Mouse (Mus musculus): Measurements from ENCODE around the gene Cyp2d11.
"Not testable (repeated sequence)": the region's sequence is repeated elsewhere in the genome, so short reads cannot be mapped to it uniquely, and the experiment has no call there.

The Cyp2d11 gene

DNA sequence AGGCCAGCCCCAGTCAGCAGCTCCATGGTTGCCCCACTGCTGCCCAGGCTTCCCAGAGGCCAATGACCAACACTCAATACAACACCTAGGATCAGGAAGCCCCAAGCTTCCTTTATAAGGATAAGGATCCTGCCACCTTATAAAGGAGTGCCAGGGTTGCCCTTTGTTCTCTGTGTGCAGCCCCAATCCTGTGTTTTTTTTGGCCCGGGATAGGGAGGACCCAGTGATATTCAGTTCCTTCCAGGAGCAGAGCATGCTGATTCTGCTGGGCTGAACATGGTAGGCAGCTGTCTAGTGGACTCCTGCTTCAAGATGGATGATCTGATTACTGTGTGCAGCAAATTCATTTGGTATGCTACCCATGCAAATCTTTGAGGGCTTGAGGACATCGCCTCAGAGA lies at the start of gene Cyp2d11:
TSS of gene Cyp2d11 (minus strand) at position 101 of the 400 bp plus-strand sequence.
- in situ Hi-C loops (cut with MboI; ENCODE audit: low pct_unique_long_range_greater_than_20kb in 1 of 2, low sequenced_read_pairs in 2 of 2, unreplicated experiment in 1 of 2) = not testable (repeated sequence)

DNA sequence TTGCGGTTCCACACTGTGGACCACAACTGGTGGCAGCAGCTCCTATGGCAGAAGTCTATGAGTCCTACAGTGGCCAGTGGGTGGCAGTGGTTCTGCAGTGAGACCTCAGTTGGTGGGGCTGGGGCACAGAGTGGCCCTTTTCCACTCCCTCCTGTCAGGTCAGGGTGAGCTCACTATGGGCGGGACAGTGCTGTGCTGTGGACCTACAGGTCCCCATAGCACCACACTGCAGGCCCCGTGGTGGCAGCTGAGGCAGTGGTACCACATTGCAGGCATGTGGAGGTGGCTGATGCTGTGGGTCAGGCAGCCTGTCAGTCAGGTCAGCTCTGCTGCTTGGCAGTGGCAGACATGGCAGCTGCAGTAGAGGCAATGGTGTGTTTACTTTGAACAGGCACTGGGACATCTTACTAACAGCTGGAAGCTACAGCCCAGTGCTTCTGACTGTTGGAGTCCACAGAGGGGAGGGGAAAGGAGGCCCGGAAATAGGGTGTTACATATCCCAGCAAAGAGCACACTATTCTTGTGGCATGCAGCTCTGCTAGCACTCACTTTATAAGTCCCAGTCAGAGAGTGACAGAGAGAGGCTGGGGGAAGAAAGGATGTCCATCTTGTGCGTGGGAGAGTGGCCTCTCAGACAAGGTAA lies 44.3 kb upstream of the Cyp2d11 start:
- in situ Hi-C loops (cut with MboI; ENCODE audit: low pct_unique_long_range_greater_than_20kb in 1 of 2, low sequenced_read_pairs in 2 of 2, unreplicated experiment in 1 of 2) = no loop called here

DNA sequence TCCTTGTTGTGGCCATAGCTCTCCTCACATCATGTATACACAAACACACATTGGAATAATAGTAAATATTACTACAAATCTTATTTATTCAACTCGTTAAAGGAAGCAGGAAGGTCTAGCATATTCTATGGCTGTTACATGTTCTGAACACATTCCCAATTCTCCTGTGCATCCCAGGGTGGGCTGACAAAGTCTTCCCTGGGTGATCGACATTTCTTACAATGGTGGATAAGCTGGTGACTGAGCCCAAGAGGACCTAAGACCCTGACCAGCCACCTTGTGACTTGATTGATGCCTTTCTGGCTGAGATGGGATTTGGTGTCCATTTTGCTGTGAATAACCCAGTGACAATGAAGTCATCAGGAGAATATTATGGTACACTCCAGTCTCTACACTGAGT lies 41.8 kb upstream of the Cyp2d11 start:
- in situ Hi-C loops (cut with MboI; ENCODE audit: low pct_unique_long_range_greater_than_20kb in 1 of 2, low sequenced_read_pairs in 2 of 2, unreplicated experiment in 1 of 2) = no loop called here

DNA sequence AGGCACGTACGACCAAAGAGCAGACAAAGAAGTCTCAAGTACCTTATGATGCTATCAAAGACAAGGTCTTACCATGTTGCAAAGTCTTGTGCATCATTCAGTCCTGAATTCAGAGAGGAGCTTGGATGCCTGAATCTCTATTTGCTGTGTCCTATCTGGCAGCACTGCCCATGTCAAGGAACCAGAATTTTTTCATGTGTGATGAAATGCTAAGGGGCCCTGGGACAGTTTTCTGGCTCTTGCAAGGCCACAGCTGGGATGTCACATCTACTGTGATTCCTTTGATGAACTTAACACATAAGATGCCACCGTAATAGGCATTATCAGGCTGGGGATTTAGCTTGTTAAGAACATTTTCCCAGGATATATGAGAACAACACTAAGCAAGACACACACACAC lies 41.2 kb upstream of the Cyp2d11 start:
- in situ Hi-C loops (cut with MboI; ENCODE audit: low pct_unique_long_range_greater_than_20kb in 1 of 2, low sequenced_read_pairs in 2 of 2, unreplicated experiment in 1 of 2) = no loop called here

DNA sequence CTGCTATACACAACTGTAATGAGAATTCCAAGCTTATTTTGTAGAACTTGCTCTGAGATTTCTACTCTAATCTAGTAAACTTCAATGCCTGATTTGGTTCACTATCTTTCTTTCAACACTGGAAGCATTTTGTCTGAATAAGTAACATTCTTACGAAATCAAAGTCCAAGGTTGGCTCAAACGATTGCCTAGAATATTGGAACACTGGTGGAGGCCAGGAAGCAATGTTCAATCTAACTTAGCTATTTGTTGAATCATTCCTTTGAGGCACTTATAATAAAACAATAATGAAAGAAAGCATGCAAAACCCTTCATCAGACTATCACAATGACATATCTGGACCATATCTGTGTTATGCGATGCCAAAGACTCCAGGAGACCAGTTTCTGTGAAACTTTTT lies 40.7 kb upstream of the Cyp2d11 start:
- in situ Hi-C loops (cut with MboI; ENCODE audit: low pct_unique_long_range_greater_than_20kb in 1 of 2, low sequenced_read_pairs in 2 of 2, unreplicated experiment in 1 of 2) = no loop called here

DNA sequence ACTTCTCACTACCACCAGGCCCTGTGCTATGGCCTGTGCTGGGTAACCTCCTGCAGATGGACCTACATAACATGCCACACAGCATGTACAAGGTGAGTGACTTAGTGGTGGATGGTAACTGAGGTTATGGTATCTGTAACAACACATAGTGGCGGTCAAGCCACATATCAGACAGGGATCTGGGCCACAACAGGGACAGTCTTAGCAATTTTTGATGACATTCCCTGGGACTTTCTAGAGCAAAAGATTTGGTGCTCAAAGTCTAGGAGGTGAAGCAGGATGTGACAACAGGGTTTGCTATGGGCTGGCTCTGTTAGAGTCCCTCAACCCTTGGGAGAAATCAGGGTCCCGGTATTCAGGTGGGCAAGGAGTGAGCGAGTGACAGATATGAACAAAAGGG lies 39.8 kb upstream of the Cyp2d11 start:
- in situ Hi-C loops (cut with MboI; ENCODE audit: low pct_unique_long_range_greater_than_20kb in 1 of 2, low sequenced_read_pairs in 2 of 2, unreplicated experiment in 1 of 2) = no loop called here

DNA sequence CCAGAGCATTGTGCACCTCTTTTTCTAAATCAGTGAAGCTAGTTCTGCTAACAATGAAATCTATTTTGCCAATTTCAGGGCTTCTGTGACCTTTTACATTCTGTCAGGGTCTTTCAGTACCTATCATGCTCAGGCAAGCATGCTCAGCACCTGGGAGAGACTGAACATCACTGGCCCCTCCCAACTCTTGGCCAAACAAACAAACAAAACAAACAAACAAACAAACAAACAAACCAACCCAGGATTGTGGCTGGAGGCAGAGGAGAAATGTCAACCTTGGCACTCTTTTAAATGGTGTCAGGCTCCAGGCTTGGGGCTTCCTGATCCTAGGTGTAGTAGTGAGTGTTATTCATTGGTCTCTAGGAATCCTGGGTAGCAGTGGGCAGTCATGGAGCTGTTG lies 39.3 kb upstream of the Cyp2d11 start, which contains the start of gene Cyp2d9:
TSS of gene Cyp2d9 (plus strand) at position 301 of the 400 bp plus-strand sequence.
- in situ Hi-C loops (cut with MboI; ENCODE audit: low pct_unique_long_range_greater_than_20kb in 1 of 2, low sequenced_read_pairs in 2 of 2, unreplicated experiment in 1 of 2) = no loop called here

DNA sequence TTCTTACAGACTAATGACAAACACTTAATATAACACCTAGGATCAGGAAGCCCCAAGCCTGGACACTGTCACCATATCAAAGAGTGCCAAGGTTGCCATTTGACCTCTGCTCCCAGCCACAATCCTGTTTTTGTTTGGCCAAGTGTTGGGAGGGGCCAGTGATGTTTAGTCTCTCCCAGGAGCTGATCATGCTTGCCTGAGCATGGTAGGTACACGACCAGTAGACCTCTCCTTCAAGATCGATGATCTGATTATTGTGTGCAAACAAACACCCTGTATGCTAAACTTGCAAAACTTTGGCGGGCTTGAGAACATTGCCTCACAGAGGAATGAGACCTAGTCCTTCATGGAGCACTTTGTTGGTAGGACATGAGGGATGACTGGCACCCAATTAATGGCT lies 29.6 kb upstream of the Cyp2d11 start:
- in situ Hi-C loops (cut with MboI; ENCODE audit: low pct_unique_long_range_greater_than_20kb in 1 of 2, low sequenced_read_pairs in 2 of 2, unreplicated experiment in 1 of 2) = no loop called here

DNA sequence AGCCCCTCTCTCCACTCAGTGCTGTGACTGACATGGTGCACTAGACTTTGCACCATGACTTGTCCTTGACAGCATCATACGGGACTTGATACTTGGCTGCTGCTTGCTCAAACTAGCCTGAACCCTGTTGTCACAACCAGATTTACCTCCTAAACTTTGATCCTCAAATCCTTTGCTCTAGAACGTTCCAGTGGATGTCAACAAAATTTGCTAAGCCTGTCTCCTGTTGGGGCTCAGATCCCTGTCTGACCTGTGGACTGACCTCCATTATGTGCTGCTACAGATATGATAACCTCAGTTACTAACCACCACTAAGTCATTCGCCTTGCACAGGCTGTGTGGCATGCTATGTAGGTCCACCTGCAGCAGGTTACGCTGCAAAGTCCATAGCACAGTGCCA lies 29.1 kb upstream of the Cyp2d11 start:
- in situ Hi-C loops (cut with MboI; ENCODE audit: low pct_unique_long_range_greater_than_20kb in 1 of 2, low sequenced_read_pairs in 2 of 2, unreplicated experiment in 1 of 2) = no loop called here

DNA sequence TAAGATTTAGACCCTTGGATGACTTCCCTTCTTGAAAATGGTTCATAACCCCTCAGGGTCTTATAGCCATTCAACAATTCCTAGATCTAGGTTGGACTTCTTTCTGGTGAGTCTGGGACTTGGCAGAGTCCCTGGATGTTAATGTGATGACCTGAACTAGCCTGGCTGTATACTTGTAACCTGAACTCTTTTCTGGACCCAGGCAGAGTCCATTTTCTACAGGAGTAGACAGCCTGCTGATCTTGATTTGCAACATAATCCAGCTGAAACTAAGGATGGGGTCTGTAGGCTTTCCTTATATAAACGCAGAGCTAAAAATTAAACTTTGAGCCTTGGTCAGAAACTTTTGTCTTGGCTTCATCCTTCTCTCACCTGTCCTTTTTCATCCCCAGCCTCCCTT lies 24.8 kb upstream of the Cyp2d11 start:
- in situ Hi-C loops (cut with MboI; ENCODE audit: low pct_unique_long_range_greater_than_20kb in 1 of 2, low sequenced_read_pairs in 2 of 2, unreplicated experiment in 1 of 2) = no loop called here

DNA sequence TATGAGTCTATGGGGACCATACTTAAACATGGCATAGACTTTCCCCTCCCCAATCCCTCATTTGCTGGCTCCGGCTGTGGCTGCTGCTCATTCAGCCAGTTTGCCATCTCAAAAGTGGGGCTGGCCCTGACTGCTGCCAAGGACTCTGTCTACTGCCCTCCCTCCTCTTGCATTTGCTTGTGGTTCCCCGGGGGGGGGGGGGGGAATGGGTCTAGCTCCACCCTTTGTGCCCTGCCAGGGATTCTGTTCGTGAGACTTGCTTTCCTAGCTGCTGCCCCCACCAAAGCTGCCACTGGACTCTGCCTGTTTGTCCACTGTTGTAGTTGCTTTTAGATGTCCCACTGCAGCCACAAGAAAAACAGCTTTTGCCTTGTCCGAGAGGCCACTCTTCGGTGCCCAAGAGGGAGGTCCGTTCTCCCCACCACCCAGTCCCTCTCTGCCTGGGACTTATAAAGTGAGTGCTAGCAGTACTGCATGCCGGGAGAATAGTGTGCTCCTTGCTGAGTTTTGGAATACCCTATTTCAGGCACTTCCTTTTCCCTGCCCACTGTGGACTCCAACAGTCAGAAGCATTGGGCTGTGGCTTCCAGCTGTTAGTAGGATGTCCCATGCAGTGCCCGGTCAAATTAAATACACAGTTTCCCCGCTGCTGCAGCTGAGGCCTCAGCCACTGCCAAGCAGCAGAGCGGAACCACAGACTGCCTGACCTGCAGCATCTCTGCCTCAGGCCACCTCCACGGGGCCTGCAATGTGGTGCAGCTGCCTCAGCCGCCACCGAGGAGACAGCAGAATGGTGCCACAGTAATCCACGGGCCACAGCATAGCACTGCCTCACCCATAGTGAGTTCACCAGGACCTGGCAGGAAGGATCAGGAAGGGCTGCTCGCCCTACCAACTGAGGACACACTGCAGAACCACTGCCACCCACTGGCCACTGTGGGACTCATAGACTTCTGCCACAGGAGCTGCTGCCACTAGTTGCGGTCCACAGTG lies 23.3 kb upstream of the Cyp2d11 start:
- in situ Hi-C loops (cut with MboI; ENCODE audit: low pct_unique_long_range_greater_than_20kb in 1 of 2, low sequenced_read_pairs in 2 of 2, unreplicated experiment in 1 of 2) = no loop called here

DNA sequence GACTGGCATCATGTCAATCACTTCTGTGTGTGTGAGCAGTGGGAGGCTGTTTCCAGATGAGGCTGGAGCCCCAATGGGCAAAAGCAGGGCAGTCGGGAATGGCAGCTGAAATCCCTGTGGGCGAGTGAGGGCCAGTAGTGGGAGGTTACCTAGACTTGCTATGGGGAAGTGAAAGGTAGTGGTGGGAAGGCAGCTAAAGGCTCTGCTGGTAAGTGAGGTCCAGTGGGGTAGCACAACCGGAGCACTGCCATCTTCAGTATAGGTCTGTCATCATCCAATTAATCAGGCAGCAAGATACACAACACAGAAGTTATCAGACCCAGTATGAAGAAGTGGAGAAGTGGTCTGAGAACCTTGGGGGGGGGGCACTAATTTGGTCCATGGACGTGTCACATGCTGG lies 13.7 kb upstream of the Cyp2d11 start:
- in situ Hi-C loops (cut with MboI; ENCODE audit: low pct_unique_long_range_greater_than_20kb in 1 of 2, low sequenced_read_pairs in 2 of 2, unreplicated experiment in 1 of 2) = no loop called here

DNA sequence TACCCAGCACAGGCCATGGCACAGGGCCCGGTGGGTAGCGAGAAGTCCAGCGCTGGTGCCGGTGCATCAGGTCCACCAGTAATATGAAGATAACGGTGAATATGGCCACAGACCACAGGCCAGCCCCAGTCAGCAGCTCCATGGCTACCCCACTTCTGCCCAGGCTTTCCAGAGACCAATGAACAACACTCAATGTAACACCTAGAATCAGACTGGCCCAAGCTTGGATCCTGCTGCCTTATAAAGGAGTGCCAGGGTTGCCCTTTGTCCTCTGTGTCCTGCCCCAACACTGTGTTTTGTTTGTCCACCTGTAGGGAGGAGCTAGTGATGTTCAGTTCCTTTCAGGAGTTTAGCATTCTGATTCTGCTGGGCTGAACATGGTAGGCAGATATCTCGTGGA lies 13.2 kb upstream of the Cyp2d11 start, which contains the start of gene Cyp2d10:
TSS of gene Cyp2d10 (minus strand) at position 215 of the 400 bp plus-strand sequence.
- in situ Hi-C loops (cut with MboI; ENCODE audit: low pct_unique_long_range_greater_than_20kb in 1 of 2, low sequenced_read_pairs in 2 of 2, unreplicated experiment in 1 of 2) = no loop called here

DNA sequence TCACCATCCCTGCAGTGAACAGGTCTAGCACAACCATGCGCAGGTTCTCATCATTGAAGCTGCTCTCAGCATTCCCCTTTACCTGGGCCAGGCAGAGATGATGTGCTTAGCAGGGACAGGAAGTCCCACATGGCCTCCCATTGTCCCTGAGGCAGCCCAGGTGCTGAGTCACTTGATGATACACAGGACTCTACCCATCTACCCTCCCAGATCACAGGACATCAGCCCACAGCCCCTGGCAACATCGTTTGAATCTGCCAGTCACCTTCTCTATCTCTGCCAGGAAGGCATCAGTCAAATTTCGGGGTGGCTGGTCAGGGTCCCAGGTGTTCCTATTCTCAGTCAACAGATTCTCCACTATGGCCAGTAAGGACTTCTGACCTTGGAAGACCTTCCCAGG lies 10.3 kb upstream of the Cyp2d11 start:
- in situ Hi-C loops (cut with MboI; ENCODE audit: low pct_unique_long_range_greater_than_20kb in 1 of 2, low sequenced_read_pairs in 2 of 2, unreplicated experiment in 1 of 2) = no loop called here

DNA sequence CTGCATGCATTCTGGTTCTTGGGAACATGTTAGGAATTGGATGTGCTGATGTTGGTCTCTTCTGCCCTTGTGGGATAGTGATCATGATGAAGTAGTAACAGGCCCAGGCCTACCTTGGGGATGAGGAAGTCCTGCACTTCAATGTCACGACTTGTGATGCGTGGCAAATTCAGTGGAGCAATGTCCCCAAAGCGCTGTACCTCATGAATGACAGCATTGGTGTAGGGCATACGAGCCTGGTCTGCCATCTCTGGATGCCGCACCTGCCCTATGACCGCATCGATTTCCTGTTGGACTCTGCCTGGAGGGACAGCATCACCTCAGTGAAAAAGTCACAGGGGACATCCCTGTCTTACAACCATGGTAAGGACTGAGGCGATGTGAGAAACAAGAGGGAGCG lies 9.8 kb upstream of the Cyp2d11 start:
- in situ Hi-C loops (cut with MboI; ENCODE audit: low pct_unique_long_range_greater_than_20kb in 1 of 2, low sequenced_read_pairs in 2 of 2, unreplicated experiment in 1 of 2) = no loop called here

DNA sequence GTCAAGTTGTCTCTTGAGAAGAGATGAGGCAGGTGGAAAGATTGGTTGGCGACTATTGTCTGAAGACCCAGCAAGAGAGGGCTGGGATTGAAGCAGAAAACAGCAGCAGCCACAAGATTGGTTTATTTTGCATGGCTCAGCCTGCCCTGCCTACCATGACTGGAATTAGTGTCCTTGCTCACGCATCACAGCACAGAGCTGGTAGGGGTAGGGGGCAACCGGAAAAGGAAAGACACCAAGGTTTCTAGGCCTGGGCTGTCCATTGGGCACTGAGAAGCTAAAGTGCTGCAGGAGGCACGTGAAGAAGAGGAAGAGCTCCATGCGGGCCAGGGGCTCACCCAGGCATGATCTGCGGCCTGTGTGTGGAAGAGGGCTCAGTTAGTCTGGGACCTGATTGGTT lies 8.9 kb upstream of the Cyp2d11 start:
- in situ Hi-C loops (cut with MboI; ENCODE audit: low pct_unique_long_range_greater_than_20kb in 1 of 2, low sequenced_read_pairs in 2 of 2, unreplicated experiment in 1 of 2) = no loop called here

DNA sequence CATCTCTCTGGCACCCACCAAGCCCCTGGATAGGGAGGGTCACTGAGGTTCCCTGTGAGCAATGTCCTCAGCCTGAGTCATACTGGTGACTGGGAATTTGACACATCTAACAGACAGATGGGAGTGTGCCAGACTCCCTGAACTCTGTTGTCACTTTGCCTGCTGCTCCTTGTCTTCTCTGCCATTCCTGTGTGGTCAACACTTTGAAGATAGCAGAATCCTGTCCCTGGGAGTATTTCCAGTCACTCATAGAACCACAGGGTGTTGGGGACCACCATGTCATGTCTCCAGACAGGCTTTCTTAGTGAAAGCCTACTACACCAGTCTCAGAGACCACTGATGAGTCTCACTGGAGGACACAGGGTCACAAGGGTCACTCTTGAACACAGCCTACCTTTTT lies 8.3 kb upstream of the Cyp2d11 start:
- in situ Hi-C loops (cut with MboI; ENCODE audit: low pct_unique_long_range_greater_than_20kb in 1 of 2, low sequenced_read_pairs in 2 of 2, unreplicated experiment in 1 of 2) = no loop called here

DNA sequence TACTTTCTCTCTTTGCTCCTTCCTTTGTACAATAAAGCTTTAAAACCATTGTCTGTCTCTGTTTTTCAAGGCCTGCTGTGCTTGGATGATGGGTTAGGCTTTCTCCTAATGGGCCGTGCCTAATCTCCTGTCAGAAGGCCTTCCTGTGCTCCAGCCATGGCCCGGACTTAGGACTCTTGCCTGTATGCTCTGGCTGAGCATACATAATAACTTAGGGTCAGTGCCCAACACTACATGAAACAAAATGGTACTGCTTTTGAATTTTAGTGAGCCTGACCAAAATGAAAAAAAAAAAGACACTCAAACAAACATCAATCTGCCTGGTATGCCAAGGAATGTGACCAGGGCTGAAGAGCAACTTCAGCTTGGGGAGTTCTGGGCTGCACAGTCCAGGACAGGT lies 7.7 kb upstream of the Cyp2d11 start:
- in situ Hi-C loops (cut with MboI; ENCODE audit: low pct_unique_long_range_greater_than_20kb in 1 of 2, low sequenced_read_pairs in 2 of 2, unreplicated experiment in 1 of 2) = no loop called here

DNA sequence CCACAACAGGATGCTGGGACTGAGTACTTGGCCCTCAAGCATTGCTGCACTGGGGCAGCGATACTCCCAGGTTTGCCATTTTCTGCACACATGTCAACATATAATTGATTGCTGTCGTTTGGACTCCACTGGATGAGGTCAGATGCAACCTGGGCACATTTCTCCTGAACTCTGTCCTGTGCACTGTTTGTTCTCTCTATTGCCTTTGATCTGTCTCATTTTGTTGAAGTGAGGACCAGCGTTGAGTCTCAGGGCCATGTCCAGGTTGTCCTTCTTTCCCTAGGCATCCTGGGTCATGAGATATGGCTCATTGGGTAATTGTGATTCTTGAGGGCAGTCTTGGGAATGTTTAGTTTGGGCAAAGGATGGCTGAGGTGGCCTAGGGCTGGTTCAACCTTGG lies 2.1 kb upstream of the Cyp2d11 start:
- in situ Hi-C loops (cut with MboI; ENCODE audit: low pct_unique_long_range_greater_than_20kb in 1 of 2, low sequenced_read_pairs in 2 of 2, unreplicated experiment in 1 of 2) = not testable (repeated sequence)

DNA sequence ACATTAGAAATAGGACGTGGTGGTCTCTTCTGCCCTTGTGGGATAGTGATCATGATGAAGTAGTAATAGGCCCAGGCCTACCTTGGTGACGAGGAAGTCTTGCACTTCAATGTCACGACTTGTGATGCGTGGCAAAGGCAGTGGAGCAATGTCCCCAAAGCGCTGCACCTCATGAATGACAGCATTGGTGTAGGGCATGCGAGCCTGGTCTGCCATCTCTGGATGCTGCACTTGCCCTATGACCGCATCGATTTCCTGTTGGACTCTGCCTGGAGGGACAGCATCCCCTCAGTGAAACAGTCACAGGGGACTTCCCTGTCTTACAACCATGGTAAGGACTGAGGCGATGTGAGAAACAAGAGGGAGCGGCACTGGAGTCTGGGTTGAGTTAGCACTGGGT lies 3.9 kb downstream of the Cyp2d11 start:
- in situ Hi-C loops (cut with MboI; ENCODE audit: low pct_unique_long_range_greater_than_20kb in 1 of 2, low sequenced_read_pairs in 2 of 2, unreplicated experiment in 1 of 2) = not testable (repeated sequence)

Measured in mouse embryonic stem cell (cell line).